Mouse (Mus musculus) monocyte, adult 5-6 weeks (primary cell): ENCODE results near the gene Odf3l2. TPM values are rescaled to one million over a fixed set of nuclear protein-coding genes. Genes with fewer than 3 reads are reported as not detected.

Source experiments
- ATAC-seq: fragments of 153-309, 156-312 bp; replicated peaks from 2 replicates; pipeline ENCODE4 v1.8.0; 2017; ENCODE audit warnings: mild to moderate bottlenecking; ENCODE audit not compliant: low TSS enrichment, insufficient number of reproducible peaks, severe bottlenecking, poor library complexity, low FRiP score
- total RNA-seq: library from RNA; stranded (forward); fragments of 200-1000, 200-491, 200-594 nt; gene quantifications from 3 replicates; pipeline ENCODE4 v1.2.3, GENCODE M21; 2017

Gene Odf3l2
- total RNA-seq, 1 experiment from 2014 or later = not detected

- no peak for ATAC-seq
Measured at GRCm38 (mm10) chr10:79637128-79638110, 8.1 kb downstream of the Odf3l2 start, which contains the start of gene Shc2. TSS of gene Shc2 (minus strand) at chr10:79637918.

GRCm38 (mm10) chr10:79636287-79636686 lies 9.3 kb downstream of the Odf3l2 start:
- no peak for ATAC-seq

- ATAC-seq = no peak
Measured at GRCm38 (mm10) chr10:79633006-79633777, 12.3 kb downstream of the Odf3l2 start.

GRCm38 (mm10) chr10:79631432-79631831 lies 14.1 kb downstream of the Odf3l2 start:
- no peak for ATAC-seq

GRCm38 (mm10) chr10:79628377-79628776 lies 17.2 kb downstream of the Odf3l2 start:
- no peak for ATAC-seq

- ATAC-seq = no peak
Measured at GRCm38 (mm10) chr10:79626156-79626555, 19.4 kb downstream of the Odf3l2 start.

- no peak for ATAC-seq
Measured at GRCm38 (mm10) chr10:79625398-79625797, 20.1 kb downstream of the Odf3l2 start.

GRCm38 (mm10) chr10:79623950-79624349 lies 21.6 kb downstream of the Odf3l2 start:
- ATAC-seq = no peak

GRCm38 (mm10) chr10:79616376-79616775 lies 29.2 kb downstream of the Odf3l2 start:
- no peak for ATAC-seq

GRCm38 (mm10) chr10:79615860-79616259 lies 29.7 kb downstream of the Odf3l2 start:
- no peak for ATAC-seq

GRCm38 (mm10) chr10:79614305-79614643 lies 31.3 kb downstream of the Odf3l2 start:
- no peak for ATAC-seq

- ATAC-seq = no peak
Measured at GRCm38 (mm10) chr10:79613578-79614304, 31.8 kb downstream of the Odf3l2 start, which contains the start of gene C2cd4c. TSS of gene C2cd4c (minus strand) at chr10:79614025.

- no peak for ATAC-seq
Measured at GRCm38 (mm10) chr10:79612192-79613135, 33.1 kb downstream of the Odf3l2 start.

GRCm38 (mm10) chr10:79611296-79611695 lies 34.2 kb downstream of the Odf3l2 start:
- no peak for ATAC-seq

GRCm38 (mm10) chr10:79609276-79609675 lies 36.3 kb downstream of the Odf3l2 start:
- ATAC-seq = no peak

- ATAC-seq = no peak
Measured at GRCm38 (mm10) chr10:79607892-79608291, 37.6 kb downstream of the Odf3l2 start.

GRCm38 (mm10) chr10:79606537-79606936 lies 39.0 kb downstream of the Odf3l2 start:
- no peak for ATAC-seq

- ATAC-seq = no peak
Measured at GRCm38 (mm10) chr10:79597936-79598230, 47.7 kb downstream of the Odf3l2 start.
